Mouse (Mus musculus) heart, embryonic 12.5 days (tissue): ENCODE results near the gene Pear1. TPM values are rescaled to one million over a fixed set of nuclear protein-coding genes. Genes with fewer than 3 reads are reported as not detected.

ENCODE experiments used
- ATAC-seq: fragments of 200-750 bp; cut with Nextera tagmentation; 2 replicates; pipeline ENCODE4 v1.8.0; 2017; ENCODE audit warnings: moderate TSS enrichment, moderate library complexity; ENCODE audit not compliant: insufficient number of reproducible peaks, low FRiP score
- H3K27ac ChIP-seq: fragments of 300-500 bp; sonication (generic); 2 replicates; pipeline ENCODE4 v1.5.1; 2016; ENCODE audit warnings: mild to moderate bottlenecking, moderate library complexity; ENCODE audit not compliant: poor library complexity, severe bottlenecking
- H3K27me3 ChIP-seq: fragments of 300-500 bp; sonication (generic); replicated peaks from 2 replicates; pipeline ENCODE4 v1.6.1; 2016; ENCODE audit warnings: mild to moderate bottlenecking, moderate library complexity
- H3K36me3 ChIP-seq: fragments of 300-500 bp; sonication (generic); 2 replicates; pipeline ENCODE4 v1.6.1; 2016; ENCODE audit warnings: mild to moderate bottlenecking, moderate library complexity
- H3K4me1 ChIP-seq: fragments of 300-500 bp; sonication (generic); replicated peaks from 2 replicates; pipeline ENCODE4 v1.6.1; 2016; ENCODE audit warnings: mild to moderate bottlenecking
- H3K4me2 ChIP-seq: fragments of 300-500 bp; sonication (generic); 2 replicates; pipeline ENCODE4 v1.6.1; 2016; ENCODE audit warnings: mild to moderate bottlenecking, moderate library complexity
- H3K4me3 ChIP-seq: fragments of 300-500 bp; sonication (generic); 2 replicates; pipeline ENCODE4 v1.5.1; 2016; ENCODE audit warnings: mild to moderate bottlenecking
- H3K9ac ChIP-seq: fragments of 300-500 bp; sonication (generic); 2 replicates; pipeline ENCODE4 v1.6.1; 2016; ENCODE audit warnings: mild to moderate bottlenecking, moderate library complexity
- H3K9me3 ChIP-seq: fragments of 300-500 bp; sonication (generic); replicated peaks from 2 replicates; pipeline ENCODE4 v1.6.1; 2016; ENCODE audit warnings: mild to moderate bottlenecking, moderate library complexity
- WGBS: fragments of 180-500 bp; shearing (Covaris S2); methylation state at CpG from one replicate; pipeline ENCODE4 v1.1.7; 2016; 5-methylcytosine and 5-hydroxymethylcytosine counted together
- polyA plus RNA-seq: library from polyadenylated mRNA; unstranded; fragments of >200 nt; fragmentation: Nextera tagmentation; extraction: Ambion mirVana; gene quantifications from 2 replicates; pipeline ENCODE4 v1.2.1, GENCODE M21; 2016

Gene Pear1
- polyA plus RNA-seq, 1 experiment from 2014 or later, result 16.1 TPM

GRCm38 (mm10) chr3:87785156-87785555, 39.0 kb downstream of the Pear1 start:
- H3K27me3 ChIP-seq, result peaks cover 55% of the 10 kb centered on the region
- 45% methylated on average over 5 of the region's 5 CpGs for WGBS
- no peak overlapping the region for H3K27ac ChIP-seq

GRCm38 (mm10) chr3:87783282-87784023, 40.7 kb downstream of the Pear1 start:
- H3K27ac ChIP-seq, result no peak overlapping the region
- WGBS, result 82% methylated on average over 25 of the region's 25 CpGs
- peaks cover 56% of the 10 kb centered on the region for H3K27me3 ChIP-seq
- H3K36me3 ChIP-seq, result no peaks in the 10 kb centered on the region
- H3K4me1 ChIP-seq, result peaks cover 14% of the 10 kb centered on the region
- no peak overlapping the region for H3K9ac ChIP-seq
- H3K4me3 ChIP-seq, result no peak overlapping the region
- H3K9me3 ChIP-seq, result no peaks in the 10 kb centered on the region
- no peak for ATAC-seq
- H3K4me2 ChIP-seq, result no peak overlapping the region

More at GRCm38 (mm10) chr3:87785156-87785555, 39.0 kb downstream of the Pear1 start:
- Histone ChIP-seq H3K9me3 (no peaks in the 10 kb centered on the region), H3K36me3 (no peaks in the 10 kb centered on the region), H3K4me2 (no peak overlapping the region), H3K4me1 (peaks cover 22% of the 10 kb centered on the region), H3K4me3 (no peak overlapping the region), H3K9ac (no peak overlapping the region)
- ATAC-seq, result no peak

GRCm38 (mm10) chr3:87779086-87779485, 45.0 kb downstream of the Pear1 start:
- H3K4me3 ChIP-seq, result no peak overlapping the region
- no peak overlapping the region for H3K9ac ChIP-seq
- no peaks in the 10 kb centered on the region for H3K36me3 ChIP-seq
- H3K4me1 ChIP-seq, result 0 out of 2 replicates have a peak, but pooled peaks cover 3% of the 10 kb centered on the region
- no peak overlapping the region for H3K27ac ChIP-seq
- WGBS, result 35% methylated on average over 2 of the region's 2 CpGs
- ATAC-seq, result no peak
- H3K4me2 ChIP-seq, result no peak overlapping the region
- H3K9me3 ChIP-seq, result no peaks in the 10 kb centered on the region
- H3K27me3 ChIP-seq, result peaks cover 85% of the 10 kb centered on the region

- WGBS, result 45% methylated on average over 23 of the region's 23 CpGs
- no peaks in the 10 kb centered on the region for H3K36me3 ChIP-seq
- no peak overlapping the region for H3K9ac ChIP-seq
- H3K27ac ChIP-seq, result no peak overlapping the region
- no peak overlapping the region for H3K4me3 ChIP-seq
- ATAC-seq, result no peak
- H3K27me3 ChIP-seq, result peaks cover 92% of the 10 kb centered on the region
- H3K9me3 ChIP-seq, result no peaks in the 10 kb centered on the region
- H3K4me2 ChIP-seq, result no peak overlapping the region; the same call in 1 of the 2 replicates
- 0 out of 2 replicates have a peak, but pooled peaks cover 3% of the 10 kb centered on the region for H3K4me1 ChIP-seq
These were observed 45.8 kb downstream of the Pear1 start for GRCm38 (mm10) chr3:87778283-87778682.

- Histone ChIP-seq H3K4me1 (peaks cover 14% of the 10 kb centered on the region), H3K27me3 (peaks cover 74% of the 10 kb centered on the region), H3K9ac (no peak overlapping the region), H3K27ac (no peak overlapping the region), H3K9me3 (no peaks in the 10 kb centered on the region), H3K4me2 (no peak overlapping the region), H3K36me3 (no peaks in the 10 kb centered on the region), H3K4me3 (no peak overlapping the region)
- ATAC-seq, result no peak
- WGBS, result 44% methylated on average over 6 of the region's 6 CpGs
These were observed 53.0 kb downstream of the Pear1 start for GRCm38 (mm10) chr3:87771088-87771487.

- H3K4me1 ChIP-seq, result peaks cover 22% of the 10 kb centered on the region
- H3K27ac ChIP-seq, result no peak overlapping the region
- ATAC-seq, result no peak
- 2% methylated on average over 4 of the region's 4 CpGs for WGBS
- H3K9ac ChIP-seq, result no peak overlapping the region
- peaks cover 72% of the 10 kb centered on the region for H3K27me3 ChIP-seq
- no peak overlapping the region for H3K4me2 ChIP-seq
- H3K9me3 ChIP-seq, result no peaks in the 10 kb centered on the region
- H3K4me3 ChIP-seq, result no peak overlapping the region
- no peaks in the 10 kb centered on the region for H3K36me3 ChIP-seq
These were observed 53.8 kb downstream of the Pear1 start for GRCm38 (mm10) chr3:87770280-87770679.

- 74% methylated on average over 8 of the region's 8 CpGs for WGBS
- Histone ChIP-seq H3K4me3 (no peak overlapping the region), H3K27ac (no peak overlapping the region), H3K9ac (no peak overlapping the region), H3K4me2 (no peak overlapping the region), H3K9me3 (no peaks in the 10 kb centered on the region), H3K4me1 (peaks cover 29% of the 10 kb centered on the region), H3K27me3 (peaks cover 64% of the 10 kb centered on the region), H3K36me3 (no peaks in the 10 kb centered on the region)
- ATAC-seq, result no peak
These were observed 54.6 kb downstream of the Pear1 start for GRCm38 (mm10) chr3:87769506-87769905.

GRCm38 (mm10) chr3:87768844-87769243, 55.3 kb downstream of the Pear1 start:
- ATAC-seq, result peak; percentile 78
- WGBS, result under 1% methylated on average over 36 of the region's 37 CpGs
- Histone ChIP-seq H3K27me3 (peaks cover 60% of the 10 kb centered on the region), H3K27ac (peak overlapping the region; percentile 60), H3K9ac (peak overlapping the region; percentile 80), H3K9me3 (no peaks in the 10 kb centered on the region), H3K4me2 (peak overlapping the region; percentile 70), H3K4me1 (peaks cover 36% of the 10 kb centered on the region), H3K36me3 (no peaks in the 10 kb centered on the region), H3K4me3 (peak overlapping the region; percentile 56)

GRCm38 (mm10) chr3:87768431-87768830, 55.7 kb downstream of the Pear1 start:
- Histone ChIP-seq H3K9ac (peak overlapping the region; percentile 80), H3K4me1 (peaks cover 40% of the 10 kb centered on the region), H3K27me3 (peaks cover 56% of the 10 kb centered on the region), H3K4me2 (peak overlapping the region; percentile 70), H3K9me3 (no peaks in the 10 kb centered on the region), H3K4me3 (peak overlapping the region; percentile 56), H3K36me3 (no peaks in the 10 kb centered on the region), H3K27ac (peak overlapping the region; percentile 60)
- WGBS, result 25% methylated on average over 6 of the region's 6 CpGs
- no peak for ATAC-seq

GRCm38 (mm10) chr3:87767764-87768163, 56.3 kb downstream of the Pear1 start:
- WGBS, result 65% methylated on average over 8 of the region's 8 CpGs
- Histone ChIP-seq H3K4me3 (peak overlapping the region; percentile 56), H3K4me2 (peak overlapping the region; percentile 70), H3K4me1 (peaks cover 47% of the 10 kb centered on the region), H3K36me3 (no peaks in the 10 kb centered on the region), H3K27ac (peak overlapping the region; percentile 60; the same call in 1 of the 2 replicates), H3K9me3 (no peaks in the 10 kb centered on the region), H3K9ac (peak overlapping the region; percentile 80), H3K27me3 (peaks cover 50% of the 10 kb centered on the region)
- ATAC-seq, result no peak

- H3K4me1 ChIP-seq, result peaks cover 61% of the 10 kb centered on the region
- H3K9me3 ChIP-seq, result no peaks in the 10 kb centered on the region
- ATAC-seq, result no peak
- no peak overlapping the region for H3K9ac ChIP-seq
- peaks cover 36% of the 10 kb centered on the region for H3K27me3 ChIP-seq
- no peaks in the 10 kb centered on the region for H3K36me3 ChIP-seq
- no peak overlapping the region for H3K4me3 ChIP-seq
- H3K27ac ChIP-seq, result peak overlapping the region; percentile 87; the same call in 1 of the 2 replicates
- H3K4me2 ChIP-seq, result peak overlapping the region; percentile 60; the same call in 1 of the 2 replicates
- WGBS, result 76% methylated on average over 3 of the region's 3 CpGs
These were observed 57.8 kb downstream of the Pear1 start for GRCm38 (mm10) chr3:87766284-87766667.
